Mouse (Mus musculus) limb, embryonic 10.5 days (tissue): ENCODE measurements at regions not wholly inside any gene's neighbourhood (a gene's known extent, or its start where the extent isn't known, plus 50 kb on each side); places are given as distances from the start of the nearest gene placed in this dataset.

Experiments used
- DNase-seq: peaks from one replicate; pipeline ENCODE4 v3.0.0-alpha.2; 2017; ENCODE audit warnings: low spot score
- H3K27ac ChIP-seq: fragments of 300-500 bp; sonication (generic); 2 replicates; pipeline ENCODE4 v1.5.1; 2016; ENCODE audit warnings: mild to moderate bottlenecking
- H3K27me3 ChIP-seq: fragments of 300-500 bp; sonication (generic); 2 replicates; pipeline ENCODE4 v1.6.1; 2016; ENCODE audit warnings: low read depth, mild to moderate bottlenecking; ENCODE audit not compliant: poor library complexity, severe bottlenecking
- H3K36me3 ChIP-seq: fragments of 300-500 bp; sonication (generic); 2 replicates; pipeline ENCODE4 v1.6.1; 2016; ENCODE audit warnings: mild to moderate bottlenecking, moderate library complexity
- H3K4me1 ChIP-seq: fragments of 300-500 bp; sonication (generic); 2 replicates; pipeline ENCODE4 v1.6.1; 2016
- H3K4me3 ChIP-seq: fragments of 300-500 bp; sonication (generic); 2 replicates; pipeline ENCODE4 v1.5.1; 2016; ENCODE audit warnings: mild to moderate bottlenecking, moderate library complexity
- H3K9me3 ChIP-seq: fragments of 300-500 bp; sonication (generic); replicated peaks from 2 replicates; pipeline ENCODE4 v1.6.1; 2016; ENCODE audit warnings: mild to moderate bottlenecking
- WGBS: fragments of 180-500 bp; shearing (Covaris S2); methylation state at CpG from one replicate; pipeline ENCODE4 v1.1.7; 2016; 5-methylcytosine and 5-hydroxymethylcytosine counted together

DNA sequence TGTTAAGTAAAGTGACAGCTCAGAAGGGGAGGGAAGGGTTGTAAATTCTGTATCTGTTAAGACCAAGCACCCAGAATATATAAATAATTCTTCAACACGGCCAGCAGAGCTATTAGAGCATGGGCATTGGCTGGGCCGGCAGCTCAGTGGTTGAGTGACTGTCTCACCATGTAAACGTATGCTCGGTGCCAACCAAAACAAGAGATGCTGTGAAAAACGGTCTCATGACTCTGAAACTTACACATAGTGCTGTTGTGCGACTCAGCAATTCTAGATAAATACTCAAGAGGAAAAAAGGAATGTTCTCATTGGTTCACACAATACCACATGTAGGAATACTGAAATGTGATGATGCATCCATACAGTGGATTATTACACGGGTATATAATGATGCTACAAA lies 111.8 kb downstream of the Gm12689 start:
- Histone ChIP-seq H3K4me3 (no peak overlapping the region), H3K36me3 (no peaks in the 10 kb centered on the region), H3K4me1 (peaks cover 8% of the 10 kb centered on the region; the same call in 1 of the 2 replicates), H3K9me3 (no peaks in the 10 kb centered on the region), H3K27ac (no peak overlapping the region), H3K27me3 (no peaks in the 10 kb centered on the region; the same call in 1 of the 2 replicates)
- DNase-seq, result no peak
- WGBS, result 89% methylated on average over 7 of the region's 7 CpGs

DNA sequence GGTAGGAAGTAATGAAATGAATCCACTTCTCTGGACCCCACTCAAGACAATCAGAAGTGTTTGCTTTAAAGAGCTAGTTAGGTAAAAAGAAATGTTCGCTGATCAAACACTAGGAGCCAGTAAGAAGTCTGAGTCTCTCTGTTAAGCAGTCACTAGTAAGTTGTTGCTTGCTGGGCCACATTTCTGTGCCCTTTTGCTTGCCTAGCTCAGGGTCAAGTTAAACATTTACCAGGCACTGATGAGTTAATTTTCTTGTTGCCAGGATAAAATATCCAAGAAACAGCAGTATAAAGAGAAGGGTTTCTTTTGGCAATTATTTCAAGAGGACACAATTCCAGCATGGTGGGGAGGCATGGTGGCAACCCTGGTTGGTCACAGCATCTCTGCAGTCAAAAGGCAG lies 127.7 kb downstream of the Gm12689 start:
- H3K4me1 ChIP-seq, result no peaks in the 10 kb centered on the region
- WGBS, result 73% methylated on average over 1 of the region's 1 CpGs
- no peaks in the 10 kb centered on the region for H3K27me3 ChIP-seq
- DNase-seq, result no peak
- no peaks in the 10 kb centered on the region for H3K9me3 ChIP-seq
- H3K4me3 ChIP-seq, result no peak overlapping the region
- no peak overlapping the region for H3K27ac ChIP-seq
- H3K36me3 ChIP-seq, result no peaks in the 10 kb centered on the region

DNA sequence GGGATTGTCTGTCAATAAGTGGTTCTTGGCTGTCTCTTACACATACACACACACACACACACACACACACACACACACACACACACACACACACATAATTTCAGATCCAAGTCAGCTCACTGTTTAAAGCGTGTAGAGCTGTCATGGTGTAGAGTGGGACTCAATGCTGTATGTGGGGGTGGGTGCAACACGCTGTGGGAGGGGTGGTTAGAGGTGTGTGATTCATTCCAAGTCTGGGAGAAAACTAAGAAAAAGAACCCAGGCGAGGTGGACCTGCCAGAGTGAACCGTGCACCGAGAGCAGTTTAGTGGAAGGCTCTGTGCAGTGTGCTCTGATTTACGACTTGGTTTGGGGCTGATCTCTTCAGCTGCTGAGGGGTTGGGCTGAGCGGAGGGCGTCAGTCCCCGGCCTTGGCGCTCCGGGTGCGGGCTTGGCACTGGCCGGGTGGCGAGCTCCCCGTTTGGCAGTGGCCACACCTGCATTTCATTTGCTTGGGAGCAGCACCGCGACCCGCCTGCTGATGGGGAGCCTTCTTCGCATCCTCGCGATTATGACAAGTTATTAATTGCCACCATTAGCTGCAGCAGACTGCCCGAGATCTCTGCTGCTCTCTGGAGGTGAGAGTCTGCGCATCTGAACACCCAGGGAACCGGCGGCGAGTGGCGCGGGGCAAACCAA lies 149.5 kb downstream of the Gm12689 start:
- Histone ChIP-seq H3K4me1 (peaks cover 12% of the 10 kb centered on the region), H3K4me3 (peak overlapping the region; percentile 48), H3K27me3 (peaks cover 5% of the 10 kb centered on the region; the same call in 1 of the 2 replicates), H3K27ac (peak overlapping the region; percentile 39; the same call in 1 of the 2 replicates), H3K9me3 (no peaks in the 10 kb centered on the region), H3K36me3 (no peaks in the 10 kb centered on the region)
- peak; percentile 60 for DNase-seq
- WGBS, result 30% methylated on average over 28 of the region's 28 CpGs

DNA sequence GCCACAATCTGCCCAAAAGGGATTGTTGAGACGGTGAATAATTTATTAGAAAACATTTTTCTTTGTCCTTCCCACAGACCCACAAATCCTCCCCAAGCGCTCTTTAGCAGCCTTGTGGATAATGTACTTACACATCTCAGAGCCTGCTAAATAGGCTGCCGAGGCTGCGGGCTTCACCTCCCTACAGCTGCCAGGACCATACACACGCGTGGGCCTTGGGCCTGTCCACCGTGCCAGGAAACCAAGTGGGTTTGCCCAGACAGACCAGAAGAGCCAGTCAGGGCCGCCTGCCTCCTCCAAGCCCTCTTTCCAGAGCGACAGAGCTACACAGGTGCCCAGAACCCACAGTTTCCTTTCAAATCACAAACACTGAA lies 150.0 kb downstream of the Gm12689 start:
- WGBS, result 73% methylated on average over 9 of the region's 9 CpGs
- H3K4me3 ChIP-seq, result peak overlapping the region; percentile 48
- H3K4me1 ChIP-seq, result peaks cover 12% of the 10 kb centered on the region
- H3K36me3 ChIP-seq, result no peaks in the 10 kb centered on the region
- H3K27ac ChIP-seq, result 0 out of 2 replicates have a peak overlapping the region, but pooled peaks have one; percentile 39
- DNase-seq, result no peak
- no peaks in the 10 kb centered on the region for H3K9me3 ChIP-seq
- peaks cover 5% of the 10 kb centered on the region; the same call in 1 of the 2 replicates for H3K27me3 ChIP-seq

DNA sequence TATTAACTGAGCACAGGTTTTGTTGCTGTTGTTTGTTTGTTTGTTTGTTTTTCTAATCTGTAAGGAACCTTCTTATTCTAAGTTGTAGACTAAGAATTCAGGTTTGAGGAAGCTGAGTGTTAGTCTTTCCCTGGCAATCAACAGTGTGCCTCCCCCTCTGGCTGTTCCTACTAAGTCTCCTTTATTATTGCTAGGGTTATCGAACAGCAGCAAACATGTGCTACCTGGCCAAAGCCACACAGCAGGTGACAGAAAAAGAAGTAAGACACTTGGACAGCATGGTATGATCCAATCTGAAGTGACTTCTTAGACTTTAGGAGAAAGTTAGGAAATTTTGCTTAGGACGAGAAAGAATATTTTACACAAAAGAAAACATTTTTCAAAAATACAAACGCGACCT lies 163.3 kb downstream of the Gm12689 start:
- no peaks in the 10 kb centered on the region for H3K9me3 ChIP-seq
- no peak for DNase-seq
- H3K27ac ChIP-seq, result peak overlapping the region; percentile 68
- peaks cover 23% of the 10 kb centered on the region for H3K27me3 ChIP-seq
- WGBS, result 73% methylated on average over 4 of the region's 4 CpGs
- H3K36me3 ChIP-seq, result no peaks in the 10 kb centered on the region
- no peak overlapping the region for H3K4me3 ChIP-seq
- peaks cover 35% of the 10 kb centered on the region for H3K4me1 ChIP-seq

DNA sequence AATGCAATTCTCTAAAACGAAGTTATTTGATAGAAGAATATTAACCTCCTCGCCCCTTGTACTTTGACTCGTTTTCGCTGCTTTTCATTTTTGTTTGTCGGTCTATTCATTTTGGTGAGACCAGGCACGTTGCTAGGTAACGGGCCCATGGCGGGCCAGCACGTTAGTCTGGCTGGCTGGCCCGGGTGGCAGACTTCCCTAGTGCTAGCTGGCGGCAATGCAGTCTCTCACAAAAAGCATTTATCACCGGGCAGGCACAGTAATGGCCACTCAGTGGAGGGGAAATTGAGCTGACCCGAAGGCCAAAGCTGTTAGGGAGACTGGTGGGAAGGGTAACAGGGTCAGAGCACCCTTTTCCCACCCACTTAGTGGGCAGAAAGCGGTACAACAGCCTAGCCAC lies 163.7 kb downstream of the Gm12689 start:
- peak; percentile 84 for DNase-seq
- Histone ChIP-seq H3K9me3 (no peaks in the 10 kb centered on the region), H3K36me3 (no peaks in the 10 kb centered on the region), H3K27ac (peak overlapping the region; percentile 68; the same call in 1 of the 2 replicates), H3K4me1 (peaks cover 35% of the 10 kb centered on the region), H3K27me3 (peaks cover 23% of the 10 kb centered on the region), H3K4me3 (peak overlapping the region; percentile 16)
- WGBS, result 7% methylated on average over 14 of the region's 14 CpGs

DNA sequence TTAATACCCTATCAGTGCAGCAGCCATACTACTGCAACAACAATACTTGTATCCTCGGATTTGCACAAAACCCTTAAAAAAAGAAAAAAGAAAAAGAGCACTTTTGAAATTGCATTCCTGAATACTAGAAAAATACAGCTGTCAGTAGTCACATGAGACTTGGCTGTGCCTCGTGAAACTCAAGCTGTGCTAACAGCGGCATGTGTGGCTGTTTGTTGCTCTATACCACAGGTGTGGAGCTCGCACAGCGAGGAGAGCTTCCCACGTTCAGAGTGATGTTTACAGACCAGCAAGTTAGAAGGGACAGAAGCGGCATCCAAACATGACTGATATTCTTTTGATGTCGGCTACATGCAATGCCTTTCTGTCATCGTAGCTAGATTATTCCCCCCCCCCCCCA lies 169.8 kb downstream of the Gm12689 start:
- no peak for DNase-seq
- WGBS, result 82% methylated on average over 9 of the region's 9 CpGs
- Histone ChIP-seq H3K27ac (no peak overlapping the region), H3K4me1 (peaks cover 4% of the 10 kb centered on the region), H3K36me3 (no peaks in the 10 kb centered on the region), H3K4me3 (no peak overlapping the region), H3K27me3 (0 out of 2 replicates have a peak, but pooled peaks cover 14% of the 10 kb centered on the region), H3K9me3 (no peaks in the 10 kb centered on the region)

DNA sequence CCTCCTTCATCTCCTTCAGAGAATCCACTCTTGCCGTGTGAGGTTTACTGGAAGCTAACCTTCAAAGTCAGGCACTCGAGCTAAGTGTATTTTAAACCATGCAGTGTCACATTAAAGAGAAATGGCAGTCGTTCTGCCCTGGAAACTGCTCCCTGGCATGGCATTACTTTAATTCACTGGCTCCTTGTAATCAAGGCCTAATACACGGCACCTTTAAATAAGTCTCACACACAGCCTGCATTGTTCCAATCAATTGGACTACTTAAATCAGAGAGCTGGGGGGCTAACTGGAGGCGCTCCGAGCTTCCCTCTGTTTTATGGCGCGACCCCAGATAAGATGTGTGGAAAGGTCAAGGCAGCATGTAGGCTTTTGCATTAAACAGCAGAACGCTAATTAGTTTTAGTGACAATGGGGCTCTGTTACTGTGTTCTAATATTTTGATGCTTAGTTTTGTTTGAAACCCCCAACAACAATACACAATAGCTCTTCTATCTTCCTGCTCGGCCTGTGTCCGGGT lies 180.1 kb downstream of the Gm12689 start:
- 42% methylated on average over 11 of the region's 11 CpGs for WGBS
- H3K27ac ChIP-seq, result peak overlapping the region; percentile 68

DNA sequence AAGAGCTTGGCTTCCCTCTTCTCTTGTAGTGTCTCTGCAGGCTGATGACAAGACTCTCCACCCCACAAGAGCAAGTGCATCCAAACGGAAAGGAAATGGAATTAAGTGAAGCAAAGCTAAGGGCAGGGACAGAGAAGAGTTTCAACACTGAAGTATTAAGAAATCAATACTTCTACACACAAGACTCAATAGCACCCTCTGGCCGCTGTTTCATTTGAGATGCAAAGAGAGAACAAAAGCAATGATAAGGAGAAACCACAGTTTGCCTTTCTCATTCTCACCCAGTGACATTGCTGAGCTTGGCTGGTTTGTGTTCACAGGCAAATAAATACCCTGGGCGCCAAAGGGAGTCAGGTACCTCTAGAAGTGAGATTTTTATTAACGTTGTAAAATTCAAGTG lies 171.8 kb upstream of the Foxd3 start:
- DNase-seq, result no peak
- H3K9me3 ChIP-seq, result no peaks in the 10 kb centered on the region
- H3K36me3 ChIP-seq, result no peaks in the 10 kb centered on the region
- H3K27ac ChIP-seq, result no peak overlapping the region
- H3K4me1 ChIP-seq, result no peaks in the 10 kb centered on the region
- H3K27me3 ChIP-seq, result no peaks in the 10 kb centered on the region
- 71% methylated on average over 4 of the region's 4 CpGs for WGBS
- H3K4me3 ChIP-seq, result no peak overlapping the region

More for the DNA sequence above, 180.1 kb downstream of the Gm12689 start:
- Histone ChIP-seq H3K36me3 (no peaks in the 10 kb centered on the region), H3K9me3 (no peaks in the 10 kb centered on the region), H3K4me3 (no peak overlapping the region), H3K27me3 (no peaks in the 10 kb centered on the region), H3K4me1 (peaks cover 10% of the 10 kb centered on the region)
- no peak for DNase-seq

DNA sequence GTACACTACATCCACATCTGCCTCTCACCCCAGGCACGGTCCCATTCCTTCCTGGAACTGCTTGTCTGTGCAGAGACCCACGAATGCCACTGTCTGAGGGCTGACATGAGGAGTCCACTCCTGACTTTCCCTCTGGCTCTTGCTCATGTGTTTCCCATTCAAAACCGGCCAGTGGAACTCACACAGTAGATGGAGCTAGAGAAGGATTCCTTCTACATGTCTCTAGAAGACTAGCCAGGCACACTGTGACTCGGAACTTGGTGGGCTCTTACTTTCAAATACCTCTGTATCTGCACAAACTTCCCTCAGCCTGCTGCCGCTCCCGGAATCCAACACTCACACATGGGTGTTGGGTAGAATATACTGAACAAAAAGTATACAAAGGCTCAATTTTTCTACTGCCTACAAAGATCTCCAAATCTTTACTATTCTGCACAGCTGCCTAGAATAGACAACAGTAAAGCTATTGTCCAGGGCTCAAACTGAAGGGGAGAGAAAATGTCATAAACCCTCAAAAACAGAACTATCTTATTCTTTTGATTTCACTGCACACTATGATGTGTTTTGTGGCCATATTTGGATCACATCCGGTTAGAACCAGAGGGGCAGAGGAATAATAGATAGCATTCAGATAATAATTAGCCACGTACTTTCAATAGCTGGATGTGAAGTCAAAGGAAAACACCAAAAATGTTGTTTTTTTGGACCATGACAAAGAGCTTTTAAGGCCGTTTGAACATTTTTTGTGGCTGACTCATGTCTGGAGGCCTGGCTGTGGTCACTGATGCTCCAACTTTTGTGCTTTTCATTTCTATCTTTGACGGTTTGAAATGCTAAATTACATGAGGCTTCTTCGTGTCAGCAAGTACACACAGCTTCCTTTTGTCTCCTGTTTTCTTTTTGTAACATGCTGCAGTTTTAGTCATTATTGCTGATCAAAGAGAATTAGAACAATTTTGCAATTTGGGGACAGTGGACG lies 164.3 kb upstream of the Foxd3 start:
- Histone ChIP-seq H3K9me3 (no peaks in the 10 kb centered on the region), H3K27ac (no peak overlapping the region), H3K4me1 (peaks cover 3% of the 10 kb centered on the region), H3K4me3 (no peak overlapping the region), H3K27me3 (no peaks in the 10 kb centered on the region), H3K36me3 (no peaks in the 10 kb centered on the region)
- WGBS, result 82% methylated on average over 12 of the region's 12 CpGs
- no peak for DNase-seq

DNA sequence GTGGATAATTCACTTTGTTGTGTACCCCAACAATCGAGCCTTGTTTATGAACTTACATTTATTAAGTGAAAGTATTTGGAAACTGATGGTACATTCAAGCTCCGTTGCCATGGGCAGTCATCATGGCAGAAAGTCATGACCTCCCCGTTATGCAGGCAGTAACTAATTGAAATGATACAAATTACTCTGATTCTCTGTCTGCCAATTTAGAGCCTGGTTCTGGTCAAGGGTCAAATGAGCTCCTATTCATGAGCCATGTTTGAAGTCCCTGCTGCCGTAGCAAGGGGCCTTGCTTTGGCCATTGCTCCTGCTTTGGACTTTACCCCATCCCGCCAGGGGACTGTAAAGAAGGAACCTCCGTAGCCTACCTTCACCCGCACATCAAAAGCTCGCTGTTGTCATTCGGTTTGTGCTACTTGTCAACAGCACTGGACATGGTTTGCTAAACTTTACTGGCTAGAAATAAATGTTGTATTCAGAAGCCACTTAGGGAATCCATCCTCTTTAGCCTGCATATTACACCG lies 152.8 kb upstream of the Foxd3 start:
- DNase-seq, result no peak
- H3K9me3 ChIP-seq, result no peaks in the 10 kb centered on the region
- no peaks in the 10 kb centered on the region for H3K27me3 ChIP-seq
- H3K4me1 ChIP-seq, result 0 out of 2 replicates have a peak, but pooled peaks cover 2% of the 10 kb centered on the region
- no peaks in the 10 kb centered on the region for H3K36me3 ChIP-seq
- WGBS, result 66% methylated on average over 10 of the region's 10 CpGs
- no peak overlapping the region for H3K27ac ChIP-seq
- no peak overlapping the region for H3K4me3 ChIP-seq

DNA sequence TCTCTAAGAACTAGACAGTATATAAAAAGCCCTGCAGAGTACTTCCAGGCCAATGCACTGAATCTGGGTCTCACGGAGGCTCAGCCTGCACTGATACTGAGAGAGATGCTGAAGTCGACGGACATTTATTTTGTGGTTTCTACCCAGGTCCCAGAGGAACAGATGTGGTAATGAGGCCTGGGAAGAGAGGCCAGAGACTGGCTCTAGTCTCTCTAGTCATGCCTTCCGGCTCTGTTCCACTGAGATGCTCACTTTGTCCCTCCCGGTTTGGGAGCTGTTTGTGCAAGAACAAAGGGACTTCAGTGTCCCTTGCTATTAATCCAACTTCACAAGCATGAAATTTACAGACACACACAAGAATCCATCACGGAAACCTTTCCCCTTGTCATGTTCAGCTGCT lies 144.1 kb upstream of the Foxd3 start:
- H3K9me3 ChIP-seq, result no peaks in the 10 kb centered on the region
- H3K27ac ChIP-seq, result no peak overlapping the region
- WGBS, result 76% methylated on average over 6 of the region's 6 CpGs
- no peak overlapping the region for H3K4me3 ChIP-seq
- no peak for DNase-seq
- H3K36me3 ChIP-seq, result no peaks in the 10 kb centered on the region
- no peaks in the 10 kb centered on the region for H3K27me3 ChIP-seq
- no peaks in the 10 kb centered on the region for H3K4me1 ChIP-seq

DNA sequence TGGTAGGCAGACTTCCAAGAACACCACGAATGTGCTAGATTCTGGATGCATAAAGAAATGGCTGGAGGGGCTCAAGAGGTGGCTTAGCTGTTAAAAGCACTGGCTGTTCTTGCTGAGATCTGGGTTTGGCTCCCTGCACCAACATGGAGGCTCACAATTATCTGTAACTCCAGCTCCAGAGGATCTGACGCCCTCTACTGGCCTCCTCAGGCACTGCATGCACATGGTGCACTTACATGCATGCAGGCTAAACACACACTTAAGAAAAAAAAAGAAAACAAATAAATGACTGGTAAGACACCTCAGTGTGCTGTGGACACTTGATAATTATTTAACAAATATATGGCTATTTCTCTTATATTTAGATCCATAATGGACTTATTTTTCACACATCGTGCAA lies 139.2 kb upstream of the Foxd3 start:
- 86% methylated on average over 3 of the region's 3 CpGs for WGBS

More for the DNA sequence above, 139.2 kb upstream of the Foxd3 start:
- Histone ChIP-seq H3K4me3 (no peak overlapping the region), H3K36me3 (no peaks in the 10 kb centered on the region), H3K27me3 (no peaks in the 10 kb centered on the region), H3K4me1 (no peaks in the 10 kb centered on the region), H3K9me3 (no peaks in the 10 kb centered on the region), H3K27ac (no peak overlapping the region)
- peak; percentile 30 for DNase-seq
